9 mouse cellular contexts compared by ENCODE assay signal in genomic region chr5:33683897-33684652, GRCm38 (mm10). TPM values are rescaled to one million over a fixed set of nuclear protein-coding genes. Genes with fewer than 3 reads are reported as not detected.
A peak's percentile ranks its signal among the peaks of the same experiment; 100 is the strongest.
DNase-seq lines count a peak whose midpoint lies in the region; ATAC-seq and TF ChIP-seq lines count a peak whose summit lies in the region.
"Had no signal": no experiment of that assay in that cellular context is flagged by ENCODE, and none has a peak within 500 bp of the region (broad histone marks: within the 10 kb centered on the region; RNA-seq: fewer than 3 reads in every experiment).

No protein-coding gene starts in this region.

- peak; percentile 26; the same call in 1 of the 2 replicates for ATAC-seq in neural tube, embryonic 11.5 days (ENCODE audit: insufficient read depth, low FRiP score, low TSS enrichment)
- ATAC-seq in heart, embryonic 12.5 days (ENCODE audit: insufficient number of reproducible peaks, low FRiP score): 0 out of 2 replicates have a peak, but pooled peaks have one; percentile 23
- peak; percentile 61; the same call in 1 of the 2 replicates for ATAC-seq in midbrain, embryonic 12.5 days (ENCODE audit: low FRiP score, low read depth)

- no peaks in the 10 kb centered on the region for H3K9me3 ChIP-seq in neural tube, embryonic 11.5 days (ENCODE audit: control insufficient read depth, low read length)
- H3K9me3 ChIP-seq in heart, embryonic 12.5 days (replicated peaks): no peaks in the 10 kb centered on the region
- H3K9me3 ChIP-seq in midbrain, embryonic 12.5 days: no peaks in the 10 kb centered on the region

- H3K27ac ChIP-seq in neural tube, embryonic 11.5 days (ENCODE audit: low read depth, low read length): no peak overlapping the region
- no peak overlapping the region for H3K27ac ChIP-seq in cortical plate, adult 2 months (ENCODE audit: insufficient read depth, low read length)
- H3K27ac ChIP-seq in heart, embryonic 12.5 days (ENCODE audit: poor library complexity, severe bottlenecking): no peak overlapping the region
- H3K27ac ChIP-seq in midbrain, embryonic 12.5 days (replicated peaks): 0 out of 2 replicates have a peak overlapping the region, but pooled peaks have one; percentile 9

- peaks cover 6% of the 10 kb centered on the region; the same call in 1 of the 2 replicates for H3K4me1 ChIP-seq in neural tube, embryonic 11.5 days (ENCODE audit: control insufficient read depth, insufficient read depth, low read length)
- H3K4me1 ChIP-seq in cortical plate, adult 2 months (ENCODE audit: control insufficient read depth, insufficient read depth, low read length): no peaks in the 10 kb centered on the region
- H3K4me1 ChIP-seq in heart, embryonic 12.5 days (replicated peaks): peaks cover 20% of the 10 kb centered on the region
- peaks cover 29% of the 10 kb centered on the region for H3K4me1 ChIP-seq in midbrain, embryonic 12.5 days

- no peaks in the 10 kb centered on the region for H3K36me3 ChIP-seq in neural tube, embryonic 11.5 days (ENCODE audit: control insufficient read depth, insufficient read depth, low read length)
- H3K36me3 ChIP-seq in heart, embryonic 12.5 days: no peaks in the 10 kb centered on the region
- no peaks in the 10 kb centered on the region for H3K36me3 ChIP-seq in midbrain, embryonic 12.5 days

- no peaks in the 10 kb centered on the region for H3K27me3 ChIP-seq in neural tube, embryonic 11.5 days (ENCODE audit: control insufficient read depth, insufficient read depth, low read length)
- no peaks in the 10 kb centered on the region for H3K27me3 ChIP-seq in heart, embryonic 12.5 days (replicated peaks)
- peaks cover 53% of the 10 kb centered on the region for H3K27me3 ChIP-seq in midbrain, embryonic 12.5 days

- 0 out of 2 replicates have a peak overlapping the region, but pooled peaks have one; percentile 14 for H3K9ac ChIP-seq in neural tube, embryonic 11.5 days (ENCODE audit: low read length)
- no peak overlapping the region for H3K9ac ChIP-seq in heart, embryonic 12.5 days
- H3K9ac ChIP-seq in midbrain, embryonic 12.5 days (replicated peaks): no peak overlapping the region

- TF ChIP-seq CTCF in cortical plate, adult 2 months (IDR thresholded peaks at IDR 0.05; ENCODE audit: extremely low read depth, insufficient read depth, low read length): peak; percentile 48

- H3K4me3 ChIP-seq in neural tube, embryonic 11.5 days (ENCODE audit: low read depth, low read length): no peak overlapping the region
- no peak overlapping the region for H3K4me3 ChIP-seq in cortical plate, adult 2 months (ENCODE audit: insufficient read depth, low read length)
- no peak overlapping the region for H3K4me3 ChIP-seq in heart, embryonic 12.5 days
- H3K4me3 ChIP-seq in midbrain, embryonic 12.5 days: no peak overlapping the region
- H3K4me3 ChIP-seq: megakaryocyte, embryonic 14.5 days had no signal

- 51% methylated on average over 7 of the region's 7 CpGs for WGBS in neural tube, embryonic 11.5 days
- 47% methylated on average over 7 of the region's 7 CpGs for WGBS in heart, embryonic 12.5 days
- WGBS in midbrain, embryonic 12.5 days: 43% methylated on average over 7 of the region's 7 CpGs

- TF ChIP-seq POLR2A in cortical plate, adult 2 months (IDR thresholded peaks at IDR 0.05; ENCODE audit: extremely low read depth, insufficient read depth, low read length): no peak

- peak; percentile 59 for DNase-seq in neural tube, embryonic 11.5 days (ENCODE audit: low spot score)
- no peak for DNase-seq in neural tube, embryonic 10.5 days (ENCODE audit: extremely low spot score, low spot score)
- DNase-seq in kidney, postnatal 36 days: peak; percentile 76 to 77
- no peak for DNase-seq in natural killer cell, adult 2 months (ENCODE audit: low spot score in 2 of 2)
- DNase-seq in gastrocnemius, postnatal 10 days: no peak

- H3K4me2 ChIP-seq in neural tube, embryonic 11.5 days (ENCODE audit: low read depth): no peak overlapping the region
- no peak overlapping the region for H3K4me2 ChIP-seq in heart, embryonic 12.5 days
- H3K4me2 ChIP-seq in midbrain, embryonic 12.5 days (replicated peaks): no peak overlapping the region

RNA-seq across cellular contexts. Expression of gene Tmem129, which starts 25.9 kb away (rescaled TPM):
- polyA plus RNA-seq in neural tube, embryonic 11.5 days (2014; fragmentation: Nextera tagmentation; extraction: Ambion mirVana): 38.6 and 39.7 TPM in 2 replicates
- polyA plus RNA-seq in cortical plate, adult 2 months (2012; rRNA removed): 37.1 and 37.7 TPM in 2 replicates
- 34.3 and 34.9 TPM in 2 replicates for polyA plus RNA-seq in heart, embryonic 12.5 days (2016; fragmentation: Nextera tagmentation; extraction: Ambion mirVana)
- 31.8 and 37.5 TPM in 2 replicates for polyA plus RNA-seq in midbrain, embryonic 12.5 days (2016; fragmentation: Nextera tagmentation; extraction: Ambion mirVana)
- total RNA-seq in gastrocnemius, postnatal 10 days (2021): 10 to 100 TPM; 16.0 to 17.7 TPM

RNA-seq across cellular contexts. Expression of gene Tacc3, which starts 26.1 kb away (rescaled TPM):
- 238 and 260 TPM in 2 replicates for polyA plus RNA-seq in neural tube, embryonic 11.5 days (2014; fragmentation: Nextera tagmentation; extraction: Ambion mirVana)
- polyA plus RNA-seq in cortical plate, adult 2 months (2012; rRNA removed): 9.3 and 11.4 TPM in 2 replicates
- polyA plus RNA-seq in heart, embryonic 12.5 days (2016; fragmentation: Nextera tagmentation; extraction: Ambion mirVana): 152 and 163 TPM in 2 replicates
- 203 and 205 TPM in 2 replicates for polyA plus RNA-seq in midbrain, embryonic 12.5 days (2016; fragmentation: Nextera tagmentation; extraction: Ambion mirVana)
- total RNA-seq in gastrocnemius, postnatal 10 days (2021): 10 to 100 TPM; 15.7 to 19.8 TPM

RNA-seq across cellular contexts. Expression of gene Slbp, which starts 31.7 kb away (rescaled TPM):
- 242 and 267 TPM in 2 replicates for polyA plus RNA-seq in neural tube, embryonic 11.5 days (2014; fragmentation: Nextera tagmentation; extraction: Ambion mirVana)
- polyA plus RNA-seq in cortical plate, adult 2 months (2012; rRNA removed): 27.6 and 28.4 TPM in 2 replicates
- 135 and 140 TPM in 2 replicates for polyA plus RNA-seq in heart, embryonic 12.5 days (2016; fragmentation: Nextera tagmentation; extraction: Ambion mirVana)
- polyA plus RNA-seq in midbrain, embryonic 12.5 days (2016; fragmentation: Nextera tagmentation; extraction: Ambion mirVana): 231 TPM in 2 replicates
- total RNA-seq in gastrocnemius, postnatal 10 days (2021): 10 to 100 TPM; 17.9 to 24.6 TPM

RNA-seq across cellular contexts. Expression of gene Fgfr3, which starts 37.4 kb away (rescaled TPM):
- polyA plus RNA-seq in neural tube, embryonic 11.5 days (2014; fragmentation: Nextera tagmentation; extraction: Ambion mirVana): 61.3 and 72.0 TPM in 2 replicates
- 150 and 169 TPM in 2 replicates for polyA plus RNA-seq in cortical plate, adult 2 months (2012; rRNA removed)
- 6.3 and 7.9 TPM in 2 replicates for polyA plus RNA-seq in heart, embryonic 12.5 days (2016; fragmentation: Nextera tagmentation; extraction: Ambion mirVana)
- polyA plus RNA-seq in midbrain, embryonic 12.5 days (2016; fragmentation: Nextera tagmentation; extraction: Ambion mirVana): 66.2 and 88.3 TPM in 2 replicates
- 1 to 10 TPM; 1.9 to 2.7 TPM for total RNA-seq in gastrocnemius, postnatal 10 days (2021)

RNA-seq across cellular contexts. Expression of gene Gm9903, which starts 54.4 kb away (rescaled TPM):
- polyA plus RNA-seq in neural tube, embryonic 11.5 days (2014; fragmentation: Nextera tagmentation; extraction: Ambion mirVana): 0.58 and 0.77 TPM in 2 replicates
- 0.73 and 1.0 TPM in 2 replicates for polyA plus RNA-seq in cortical plate, adult 2 months (2012; rRNA removed)
- polyA plus RNA-seq in heart, embryonic 12.5 days (2016; fragmentation: Nextera tagmentation; extraction: Ambion mirVana): 0.73 and 1.0 TPM in 2 replicates
- polyA plus RNA-seq in midbrain, embryonic 12.5 days (2016; fragmentation: Nextera tagmentation; extraction: Ambion mirVana): 0.93 and 1.0 TPM in 2 replicates
- 1 to 10 TPM; 1.1 to 1.5 TPM for total RNA-seq in gastrocnemius, postnatal 10 days (2021)

Comparison
In these comparisons a context has a peak if more than half of its experiments do, and no peak if none do; other contexts are left out.
1. DNase-seq: peak in neural tube, embryonic 11.5 days (single experiment) and kidney, postnatal 36 days (2 of 2); none in neural tube, embryonic 10.5 days (single experiment), natural killer cell, adult 2 months (0 of 2) and gastrocnemius, postnatal 10 days (single experiment).
2. RNA of gene Tacc3, which starts 26.1 kb away (polyA plus RNA-seq): 238 to 260 TPM in neural tube, embryonic 11.5 days, 203 to 205 TPM in midbrain, embryonic 12.5 days and 152 to 163 TPM in heart, embryonic 12.5 days; 9.3 to 11.4 TPM in cortical plate, adult 2 months; every median in the first group is over 10 times any median in the second.
3. Peak in every context shown above with its lines, with median percentiles within 50 percentile points of each other: ATAC-seq.